Mouse (Mus musculus): Measurements from ENCODE around the gene Cenpu. TPM values are rescaled to one million over a fixed set of nuclear protein-coding genes. Genes with fewer than 3 reads are reported as not detected.

Cenpu gene
- total RNA-seq (2017), result 51.7 and 87.7 TPM in 2 replicates

DNA sequence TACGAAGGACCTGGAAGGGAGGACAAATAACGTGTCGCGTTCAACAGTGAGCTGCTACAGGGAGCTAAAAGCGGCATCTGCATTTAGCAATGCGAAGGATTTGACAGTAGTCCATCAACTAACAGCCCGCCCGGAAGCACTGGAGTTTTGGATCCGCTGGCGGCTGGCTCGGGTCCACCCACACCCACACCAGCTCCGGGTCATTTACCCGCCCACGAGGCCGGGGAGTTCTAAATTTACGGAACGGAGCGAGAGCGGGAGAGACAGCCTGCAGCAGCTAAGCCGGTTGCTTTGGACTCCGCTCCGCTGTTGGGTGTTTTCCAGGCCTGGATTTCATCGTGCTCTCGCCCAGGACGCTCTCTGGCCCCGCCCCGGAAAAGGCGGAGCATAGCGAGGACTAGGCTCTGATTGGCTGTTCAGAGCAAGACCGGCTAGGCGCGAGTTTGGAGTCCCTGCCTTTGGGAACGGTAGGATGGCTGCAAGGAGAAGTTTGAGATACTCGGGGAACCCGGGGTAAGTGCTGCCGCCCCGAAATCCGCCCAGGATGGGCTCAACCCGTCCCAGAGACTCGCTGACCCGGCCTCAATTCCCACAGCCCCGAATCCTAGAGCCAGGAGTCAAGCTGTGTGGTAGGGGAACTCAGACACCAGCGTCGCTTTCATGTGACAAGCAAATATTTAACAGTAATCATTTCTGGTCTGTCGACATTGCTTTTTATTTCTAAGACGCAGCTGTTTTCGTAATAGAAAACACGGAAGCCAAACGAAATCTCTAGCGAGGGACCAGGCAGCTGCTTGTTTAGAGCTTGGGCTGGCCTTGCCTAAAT lies at the start of gene Cenpu:
Cenpu (plus strand) TSS at position 414 of the 826 bp plus-strand sequence.
- peak; percentile 91 to 92 for ATAC-seq (replicated peaks in 1 of 2; ENCODE audit: insufficient read depth in 1 of 2, low FRiP score in 2 of 2, low TSS enrichment in 1 of 2, low read depth in 1 of 2, poor library complexity in 2 of 2, severe bottlenecking in 2 of 2)

DNA sequence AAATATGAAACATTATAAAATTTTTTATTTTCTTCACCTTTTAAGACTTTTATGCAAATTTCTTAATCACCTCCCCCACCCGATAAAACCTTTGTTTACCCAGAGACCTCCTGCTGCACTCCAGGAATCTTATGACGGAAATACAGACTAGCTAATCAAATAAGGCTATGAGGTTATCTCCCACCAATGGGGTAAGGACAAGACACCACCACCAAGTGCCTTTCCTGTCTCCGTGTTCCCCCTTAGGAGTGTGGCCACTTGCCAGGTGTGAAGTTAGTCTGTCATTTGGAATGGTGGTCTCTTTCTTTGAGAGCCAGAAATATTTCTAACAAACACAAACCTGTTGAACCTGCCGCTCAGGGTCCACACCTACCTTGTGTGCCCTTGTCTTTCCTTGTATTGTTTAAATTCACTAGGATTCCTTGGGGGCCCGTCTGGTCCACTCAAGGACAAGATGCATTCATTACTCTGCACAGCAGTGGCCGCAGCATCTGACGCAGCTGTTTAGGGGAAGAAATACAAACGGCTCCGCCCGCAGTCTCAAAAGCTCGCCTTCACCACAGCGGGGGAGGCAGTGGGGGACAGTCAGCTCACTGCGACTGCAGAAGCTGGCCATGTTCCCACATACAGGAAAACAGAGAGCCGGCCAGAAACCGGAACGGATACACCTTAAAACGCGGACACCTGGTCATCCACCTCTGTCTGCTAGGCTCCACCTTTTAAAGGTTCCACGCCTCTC lies 49.3 kb upstream of the Cenpu start:
- no peak for ATAC-seq (replicated peaks in 1 of 2; ENCODE audit: insufficient read depth in 1 of 2, low FRiP score in 2 of 2, low TSS enrichment in 1 of 2, low read depth in 1 of 2, poor library complexity in 2 of 2, severe bottlenecking in 2 of 2)

DNA sequence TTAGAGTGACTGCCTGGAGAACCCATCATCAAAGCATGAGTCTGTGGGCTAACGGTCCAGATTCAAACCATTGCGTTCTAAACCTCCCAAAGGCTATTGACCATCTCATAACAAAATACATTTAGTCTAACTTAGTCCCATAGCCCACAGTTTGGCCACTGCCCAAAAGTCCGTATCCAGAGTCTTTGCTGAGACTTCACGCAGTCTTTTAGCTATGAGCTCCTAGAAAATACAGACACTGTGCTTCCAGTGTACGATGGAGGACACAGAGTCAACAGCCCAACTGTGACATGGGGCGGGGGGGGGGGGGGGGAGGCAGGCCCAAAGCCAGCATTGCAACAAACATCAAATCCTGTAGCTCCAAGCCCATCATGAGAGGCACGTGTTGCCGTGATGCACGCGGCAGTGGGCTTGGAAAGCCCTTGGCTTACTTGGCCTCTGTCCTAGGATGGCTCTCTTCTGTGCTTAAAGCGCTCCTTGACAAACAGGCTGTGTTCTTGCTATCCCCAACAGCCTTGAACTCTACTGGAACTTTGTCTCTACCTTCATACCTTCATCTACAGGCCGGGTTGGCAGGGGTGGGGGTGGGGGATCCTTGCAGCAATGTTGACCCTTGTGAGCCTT lies 48.6 kb upstream of the Cenpu start:
- ATAC-seq (replicated peaks in 1 of 2; ENCODE audit: insufficient read depth in 1 of 2, low FRiP score in 2 of 2, low TSS enrichment in 1 of 2, low read depth in 1 of 2, poor library complexity in 2 of 2, severe bottlenecking in 2 of 2), result no peak

DNA sequence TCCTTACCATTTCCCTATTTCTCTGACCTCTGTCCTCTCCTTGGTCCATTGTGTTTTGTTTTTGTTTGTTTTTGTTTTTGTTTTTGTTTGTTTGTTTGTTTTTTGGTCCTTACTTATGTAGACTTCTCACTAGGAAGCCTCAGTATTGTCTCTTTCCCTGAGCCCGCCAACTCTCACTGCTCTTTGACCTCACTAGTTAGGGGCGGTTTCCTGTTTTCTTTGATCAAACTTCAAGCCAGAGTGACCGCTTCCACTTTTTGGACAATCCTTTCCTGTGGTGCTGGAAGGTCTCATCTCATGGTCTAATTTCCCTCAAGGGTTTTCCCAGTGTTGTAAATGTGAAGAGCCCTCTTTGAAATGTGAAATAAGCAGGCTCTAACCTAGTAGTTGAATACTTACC lies 47.6 kb upstream of the Cenpu start:
- ATAC-seq (replicated peaks in 1 of 2; ENCODE audit: insufficient read depth in 1 of 2, low FRiP score in 2 of 2, low TSS enrichment in 1 of 2, low read depth in 1 of 2, poor library complexity in 2 of 2, severe bottlenecking in 2 of 2), result no peak

DNA sequence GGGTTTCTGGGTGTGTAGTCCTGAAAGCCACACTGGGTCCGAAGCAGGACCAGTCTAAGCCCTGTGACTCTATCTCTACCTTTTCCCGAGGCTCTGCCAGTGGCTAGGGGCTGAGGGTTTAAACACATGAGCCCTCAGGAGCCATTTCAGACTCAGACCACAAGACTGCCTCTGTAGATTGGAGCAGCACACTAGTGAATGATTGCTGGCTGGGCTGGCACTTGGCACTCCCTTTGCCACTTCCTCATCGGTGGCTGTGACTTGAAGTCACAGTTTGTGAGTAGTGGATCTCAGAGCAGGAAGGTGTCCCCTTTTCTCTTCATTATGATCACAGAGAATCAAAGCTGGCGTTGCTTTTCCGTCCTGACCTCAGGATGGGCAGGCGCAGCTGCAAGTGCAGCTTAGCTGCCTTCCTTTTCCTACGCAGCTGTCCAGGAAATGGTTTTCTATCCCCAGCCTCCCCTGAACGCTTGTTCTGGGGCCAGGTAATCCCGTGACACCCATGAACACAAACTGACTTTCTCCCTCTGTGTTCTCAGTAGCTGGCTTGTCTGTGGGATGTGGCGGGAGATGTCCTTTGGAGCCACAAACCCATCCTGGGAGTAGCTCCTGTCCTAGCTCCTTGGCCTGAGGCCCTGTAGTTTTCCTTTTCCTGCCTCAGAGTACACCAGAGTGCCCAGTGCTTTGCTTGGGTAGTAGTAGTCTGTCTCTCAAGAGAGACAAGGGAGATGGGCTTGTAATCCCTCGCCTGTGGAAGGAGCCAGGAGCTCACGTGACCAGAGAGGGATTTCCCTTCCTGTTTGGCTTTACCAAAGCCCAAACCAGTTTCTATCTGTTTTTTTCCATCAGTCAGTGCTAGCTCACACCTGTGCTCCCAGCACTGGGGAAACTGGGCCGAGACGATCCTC lies 43.1 kb upstream of the Cenpu start:
- peak; percentile 92 to 95 for ATAC-seq (replicated peaks in 1 of 2; ENCODE audit: insufficient read depth in 1 of 2, low FRiP score in 2 of 2, low TSS enrichment in 1 of 2, low read depth in 1 of 2, poor library complexity in 2 of 2, severe bottlenecking in 2 of 2)

DNA sequence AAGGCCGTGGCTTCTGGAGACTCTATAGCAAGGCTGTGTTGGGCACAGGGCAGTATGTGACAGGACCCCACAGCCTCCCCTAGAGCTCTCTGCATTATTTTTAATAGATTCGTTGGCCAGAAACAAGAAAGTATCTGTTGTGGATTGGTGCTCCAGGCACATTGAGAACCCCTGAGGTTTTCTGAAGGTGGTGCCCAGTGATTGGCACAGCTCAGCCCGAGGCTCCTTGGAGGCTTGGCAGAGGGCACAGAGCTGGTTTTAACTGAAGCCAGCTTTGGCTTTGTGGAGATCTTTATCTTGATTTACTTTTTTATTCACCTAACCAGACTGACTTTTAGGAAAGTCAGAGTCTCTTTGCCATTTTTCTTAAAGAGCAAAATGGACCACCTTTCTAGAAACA lies 42.4 kb upstream of the Cenpu start:
- no peak for ATAC-seq (replicated peaks in 1 of 2; ENCODE audit: insufficient read depth in 1 of 2, low FRiP score in 2 of 2, low TSS enrichment in 1 of 2, low read depth in 1 of 2, poor library complexity in 2 of 2, severe bottlenecking in 2 of 2)

DNA sequence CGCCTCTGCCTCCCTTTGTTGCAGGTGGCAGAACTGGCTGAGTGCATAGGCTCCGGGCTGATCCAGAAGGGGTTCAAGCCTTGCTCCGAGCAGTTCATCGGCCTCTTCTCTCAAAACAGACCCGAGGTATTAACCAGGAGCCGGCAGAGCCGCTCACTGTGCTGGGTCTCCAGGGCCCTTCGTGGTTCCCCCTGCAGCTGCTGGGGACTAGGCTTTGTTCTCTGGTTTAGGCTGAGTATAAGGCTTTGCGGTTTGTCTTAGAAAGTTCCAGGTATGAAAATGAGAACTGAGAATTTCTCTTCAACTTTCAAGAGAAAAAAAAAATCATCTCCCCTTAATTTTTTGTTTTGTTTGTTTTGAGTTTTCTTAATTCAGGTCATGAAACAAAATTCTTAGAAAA lies 40.5 kb upstream of the Cenpu start:
- no peak for ATAC-seq (replicated peaks in 1 of 2; ENCODE audit: insufficient read depth in 1 of 2, low FRiP score in 2 of 2, low TSS enrichment in 1 of 2, low read depth in 1 of 2, poor library complexity in 2 of 2, severe bottlenecking in 2 of 2)

DNA sequence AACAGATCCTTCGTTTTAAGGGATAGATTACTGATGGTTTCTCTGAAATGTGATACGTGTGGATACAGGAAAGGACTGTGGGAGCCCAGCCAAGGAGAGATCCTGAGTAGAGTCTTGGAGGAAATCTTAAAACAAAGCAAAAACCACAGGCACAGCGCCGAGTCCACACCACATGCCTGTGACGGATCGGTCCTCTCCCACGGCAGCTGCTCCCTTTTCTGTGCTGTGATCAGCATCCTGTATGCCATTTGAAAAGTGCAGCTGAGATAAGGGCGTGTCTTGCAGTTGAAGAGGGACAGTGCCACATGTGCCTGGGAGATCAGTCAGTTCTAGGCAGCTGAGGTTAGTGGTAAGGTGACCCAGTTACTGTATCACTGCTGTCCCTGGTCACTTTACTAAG lies 39.3 kb upstream of the Cenpu start:
- no peak for ATAC-seq (replicated peaks in 1 of 2; ENCODE audit: insufficient read depth in 1 of 2, low FRiP score in 2 of 2, low TSS enrichment in 1 of 2, low read depth in 1 of 2, poor library complexity in 2 of 2, severe bottlenecking in 2 of 2)

DNA sequence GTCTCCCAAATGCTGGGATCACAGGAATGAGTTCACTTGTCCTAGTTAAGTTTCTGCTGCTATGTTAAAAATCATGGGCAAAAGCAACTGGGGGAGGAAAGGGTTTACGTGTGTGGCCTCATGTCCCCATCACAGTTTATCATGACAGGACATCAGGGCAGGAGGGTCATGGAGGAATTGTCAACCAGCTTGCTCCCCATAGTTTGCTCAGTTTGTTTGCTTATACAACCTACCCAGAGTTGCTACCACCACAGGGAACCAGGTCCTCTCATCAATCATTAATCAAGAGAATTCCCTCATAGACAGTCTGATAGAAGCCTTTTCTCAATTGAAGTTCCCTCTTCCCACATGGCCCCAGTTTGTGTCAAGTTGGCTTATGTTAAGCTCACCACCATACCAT lies 37.8 kb upstream of the Cenpu start:
- ATAC-seq (replicated peaks in 1 of 2; ENCODE audit: insufficient read depth in 1 of 2, low FRiP score in 2 of 2, low TSS enrichment in 1 of 2, low read depth in 1 of 2, poor library complexity in 2 of 2, severe bottlenecking in 2 of 2), result no peak

DNA sequence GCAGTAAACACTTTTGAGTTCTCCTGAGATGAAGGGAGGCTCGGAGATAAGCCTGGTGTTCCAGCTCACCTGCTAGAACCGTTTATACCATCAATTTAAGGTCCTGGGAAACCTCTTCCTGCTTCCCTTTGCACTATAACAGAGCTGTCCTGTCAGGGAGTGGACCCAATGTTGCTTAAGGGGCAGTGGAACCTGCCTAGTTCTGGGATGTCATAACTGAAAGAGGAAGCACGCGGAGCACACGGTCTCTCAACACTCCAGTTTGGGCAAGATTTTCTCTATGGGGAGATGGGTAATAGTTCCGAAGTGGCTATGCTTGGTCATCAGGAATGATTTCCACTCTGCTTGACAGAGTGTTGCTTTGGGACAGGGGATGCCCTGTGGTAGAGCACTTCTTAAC lies 31.2 kb upstream of the Cenpu start:
- ATAC-seq (replicated peaks in 1 of 2; ENCODE audit: insufficient read depth in 1 of 2, low FRiP score in 2 of 2, low TSS enrichment in 1 of 2, low read depth in 1 of 2, poor library complexity in 2 of 2, severe bottlenecking in 2 of 2), result peak in 1 of 2 experiments; percentile 63; a peak in 1 of 4 replicates

DNA sequence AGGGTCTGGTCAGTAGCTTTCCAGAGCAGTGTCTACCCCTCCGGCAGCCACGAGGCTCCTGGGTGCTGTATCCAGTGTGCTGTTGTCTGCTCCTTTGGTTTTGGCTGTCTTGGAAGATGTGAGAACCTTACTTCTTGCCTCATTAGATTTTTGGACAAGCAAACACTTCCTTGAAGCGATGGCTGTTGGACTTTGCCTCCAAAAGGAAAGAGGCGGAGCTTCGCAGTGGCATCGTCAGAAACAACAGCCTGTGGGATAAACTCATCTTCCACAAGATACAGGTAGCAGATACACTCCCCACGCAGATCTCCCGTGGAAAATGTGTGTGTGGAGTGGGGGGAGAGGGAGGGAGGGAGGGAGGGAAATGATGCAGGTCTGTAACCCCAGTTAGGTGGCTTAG lies 25.7 kb upstream of the Cenpu start:
- no peak for ATAC-seq (replicated peaks in 1 of 2; ENCODE audit: insufficient read depth in 1 of 2, low FRiP score in 2 of 2, low TSS enrichment in 1 of 2, low read depth in 1 of 2, poor library complexity in 2 of 2, severe bottlenecking in 2 of 2)

DNA sequence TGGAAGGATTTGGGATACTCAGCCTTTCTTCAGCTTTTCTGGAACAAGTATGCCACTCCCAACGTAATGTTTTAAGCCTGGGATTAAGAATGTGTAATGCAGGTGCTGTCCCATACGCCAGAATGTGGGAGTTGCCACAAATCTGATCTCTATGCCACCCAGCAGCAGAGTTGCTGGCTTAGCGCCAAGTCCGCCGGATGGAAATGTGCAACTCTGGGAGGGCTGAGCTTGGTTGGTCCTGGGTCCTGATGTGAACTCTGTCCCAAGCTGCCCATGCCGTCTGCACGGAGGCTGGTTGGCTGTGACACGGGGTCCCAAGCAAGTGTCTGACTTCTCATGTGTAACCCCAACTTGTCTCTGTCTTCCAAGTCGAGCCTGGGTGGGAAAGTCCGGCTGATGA lies 25.0 kb upstream of the Cenpu start:
- no peak for ATAC-seq (replicated peaks in 1 of 2; ENCODE audit: insufficient read depth in 1 of 2, low FRiP score in 2 of 2, low TSS enrichment in 1 of 2, low read depth in 1 of 2, poor library complexity in 2 of 2, severe bottlenecking in 2 of 2)

DNA sequence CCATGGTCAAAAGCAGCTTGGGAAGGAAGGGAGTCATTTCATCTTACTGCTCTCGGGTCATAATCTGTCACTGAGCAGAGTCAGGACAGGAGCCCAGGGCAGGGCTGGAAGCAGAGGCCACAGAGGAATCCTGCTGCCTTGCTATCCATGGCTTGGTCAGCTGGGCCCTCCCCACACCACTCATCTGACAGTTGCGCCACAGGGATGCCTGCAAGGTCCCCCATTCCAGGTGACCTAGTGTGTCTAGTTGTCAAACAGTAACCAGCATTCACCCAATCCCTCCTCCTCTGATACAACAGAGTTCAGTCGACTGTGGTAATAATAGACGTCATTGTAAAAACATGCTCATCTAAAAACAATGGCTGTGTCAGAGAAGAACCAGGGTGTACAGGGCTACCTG lies 22.3 kb upstream of the Cenpu start:
- no peak for ATAC-seq (replicated peaks in 1 of 2; ENCODE audit: insufficient read depth in 1 of 2, low FRiP score in 2 of 2, low TSS enrichment in 1 of 2, low read depth in 1 of 2, poor library complexity in 2 of 2, severe bottlenecking in 2 of 2)

DNA sequence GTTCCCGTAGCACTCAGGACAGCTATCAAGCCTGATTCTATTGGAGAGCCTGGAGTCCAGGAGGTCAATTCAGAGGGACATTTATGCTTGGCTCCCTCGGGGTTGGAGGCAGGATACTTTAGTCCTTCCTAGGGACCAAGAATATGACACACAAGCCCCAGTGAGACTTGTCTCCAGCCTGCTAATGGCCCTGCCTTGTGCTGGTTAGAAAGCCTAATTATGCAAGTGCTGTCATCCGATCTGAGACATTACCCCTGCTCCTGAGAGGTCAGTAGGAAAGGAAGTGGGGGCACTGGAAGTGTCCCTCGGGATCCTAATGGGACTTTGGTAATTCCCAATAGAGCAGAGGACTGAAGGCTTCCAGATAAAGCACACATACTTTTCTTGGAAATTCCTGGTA lies 21.3 kb upstream of the Cenpu start:
- ATAC-seq (replicated peaks in 1 of 2; ENCODE audit: insufficient read depth in 1 of 2, low FRiP score in 2 of 2, low TSS enrichment in 1 of 2, low read depth in 1 of 2, poor library complexity in 2 of 2, severe bottlenecking in 2 of 2), result no peak

DNA sequence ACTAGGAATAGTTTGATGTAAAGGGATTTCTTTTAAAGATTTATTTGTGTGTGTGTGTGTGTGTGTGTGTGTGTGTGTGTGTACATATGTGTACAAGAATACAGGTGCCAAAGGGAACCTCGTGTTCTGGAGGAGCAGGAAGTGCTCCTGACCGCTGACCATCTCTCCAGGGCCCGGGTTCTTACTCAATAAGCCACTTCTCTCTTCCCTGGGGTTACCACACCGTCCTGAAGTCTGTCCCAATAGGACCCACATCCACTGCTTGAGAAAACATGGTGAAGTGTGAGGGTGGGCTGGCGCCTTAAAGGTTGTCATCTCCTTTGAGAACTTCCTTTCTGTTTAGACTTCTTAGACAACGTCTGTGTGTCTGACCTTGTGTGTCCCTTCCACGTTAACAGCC lies 17.9 kb upstream of the Cenpu start:
- ATAC-seq (replicated peaks in 1 of 2; ENCODE audit: insufficient read depth in 1 of 2, low FRiP score in 2 of 2, low TSS enrichment in 1 of 2, low read depth in 1 of 2, poor library complexity in 2 of 2, severe bottlenecking in 2 of 2), result peak; percentile 29 to 82; a peak in 3 of 4 replicates

DNA sequence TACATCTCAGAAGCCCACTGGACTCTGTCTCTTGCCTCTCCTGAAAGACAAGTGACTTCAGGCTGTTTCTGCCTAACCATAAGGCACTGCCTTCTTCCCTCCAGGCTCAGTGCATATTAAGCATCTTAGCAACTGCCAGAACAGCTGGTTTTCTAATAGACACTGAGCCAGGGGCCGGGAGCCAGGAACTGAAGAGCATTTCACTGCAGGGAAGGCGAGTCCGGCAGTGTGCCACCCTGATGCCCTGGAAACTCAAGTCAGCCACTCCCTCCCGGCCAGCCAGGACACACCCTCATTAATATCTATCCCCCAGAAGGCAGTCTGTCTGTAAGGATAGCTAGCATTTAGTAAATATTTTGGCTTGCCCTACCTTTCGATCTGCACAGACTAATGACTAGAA lies 12.1 kb upstream of the Cenpu start:
- ATAC-seq (replicated peaks in 1 of 2; ENCODE audit: insufficient read depth in 1 of 2, low FRiP score in 2 of 2, low TSS enrichment in 1 of 2, low read depth in 1 of 2, poor library complexity in 2 of 2, severe bottlenecking in 2 of 2), result 0 out of 4 replicates have a peak, but pooled peaks of 1 of the 2 experiments have one; percentile 25

DNA sequence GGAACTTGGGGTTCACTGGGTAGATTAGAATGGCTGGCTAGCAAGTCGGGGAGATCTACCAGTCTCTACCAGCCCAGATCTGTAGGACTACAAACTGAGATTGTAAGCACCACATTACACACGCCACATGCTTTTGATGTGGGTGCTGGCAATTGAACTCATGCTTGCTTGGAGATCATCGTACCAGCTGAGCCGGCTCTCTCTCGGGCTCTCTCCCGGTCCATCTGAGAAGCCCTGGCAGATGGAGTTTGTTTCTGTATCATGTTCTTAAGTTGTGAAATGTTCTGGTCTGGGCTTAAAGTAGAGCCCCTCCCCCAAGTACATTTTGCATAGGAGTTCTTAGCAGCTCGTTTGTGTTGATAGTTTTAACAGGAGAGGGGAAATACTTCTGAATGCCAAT lies 8.6 kb upstream of the Cenpu start:
- no peak for ATAC-seq (replicated peaks in 1 of 2; ENCODE audit: insufficient read depth in 1 of 2, low FRiP score in 2 of 2, low TSS enrichment in 1 of 2, low read depth in 1 of 2, poor library complexity in 2 of 2, severe bottlenecking in 2 of 2)

Data from hematopoietic stem cell, adult 5-6 weeks (primary cell).